Mouse (Mus musculus): ENCODE measurements around the gene Tbc1d22a.

Tbc1d22a gene

DNA sequence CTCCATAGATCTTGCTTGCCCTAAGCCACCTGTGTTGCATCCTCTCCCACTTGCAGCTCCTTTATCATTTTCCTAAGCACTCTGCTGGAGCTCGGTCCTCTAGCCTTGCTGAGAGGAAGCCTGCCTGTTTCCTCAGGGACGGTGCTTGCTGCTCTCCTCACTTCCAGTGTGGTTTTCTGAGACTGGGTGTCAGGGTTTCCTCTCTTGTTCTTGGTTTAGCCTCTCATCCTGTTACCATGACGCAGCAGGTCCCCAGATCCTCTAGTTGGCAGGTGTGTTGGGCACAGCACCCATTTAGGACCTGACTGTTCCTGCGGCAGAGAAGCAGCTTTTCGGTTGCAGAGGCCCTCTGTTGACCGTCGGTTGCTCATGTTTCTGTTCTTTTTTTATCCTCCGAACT lies 172.1 kb downstream of the Tbc1d22a start:
- in situ Hi-C loops (cut with MboI): no loop called here

DNA sequence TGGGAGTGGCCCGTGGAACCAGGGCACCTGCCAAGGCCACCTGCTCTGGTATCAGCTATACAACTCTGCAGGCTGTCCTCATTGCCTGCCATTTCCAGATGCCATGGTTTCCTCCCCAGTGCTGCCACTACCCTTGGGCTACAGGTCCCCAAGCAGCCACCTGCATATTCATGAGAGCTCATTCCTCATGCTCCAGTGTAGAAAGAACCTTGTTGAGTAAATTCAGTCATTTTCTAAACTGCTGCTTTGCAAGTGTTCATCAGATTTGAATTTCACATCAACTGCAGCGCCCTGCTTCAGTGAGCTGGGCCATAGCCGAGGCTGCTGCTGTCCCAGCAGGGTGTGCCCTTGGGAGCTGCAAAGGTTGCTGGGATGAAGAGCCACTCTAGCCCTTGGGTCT lies 174.3 kb downstream of the Tbc1d22a start:
- in situ Hi-C loops (cut with MboI): no loop called here

DNA sequence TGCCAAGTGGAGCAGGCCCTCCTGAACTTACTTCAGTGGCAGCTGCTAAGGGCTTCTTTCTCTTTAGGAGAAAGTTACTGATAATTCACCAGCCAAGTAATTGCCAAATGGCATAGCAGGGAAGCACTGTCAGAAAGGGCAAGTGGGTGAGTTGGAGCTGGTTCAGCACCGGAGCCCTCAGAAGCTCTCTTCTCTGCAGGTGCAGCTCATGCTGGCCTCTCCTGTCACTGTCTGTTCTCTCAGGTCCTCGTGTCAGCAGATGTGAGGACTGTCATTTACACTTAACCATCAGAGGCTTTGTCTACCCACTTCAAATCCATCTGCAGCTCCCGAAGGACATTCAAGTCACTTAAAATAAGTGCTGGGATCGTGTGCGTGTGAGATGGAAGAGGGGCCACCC lies 190.6 kb downstream of the Tbc1d22a start:
- in situ Hi-C loops (cut with MboI): no loop called here

DNA sequence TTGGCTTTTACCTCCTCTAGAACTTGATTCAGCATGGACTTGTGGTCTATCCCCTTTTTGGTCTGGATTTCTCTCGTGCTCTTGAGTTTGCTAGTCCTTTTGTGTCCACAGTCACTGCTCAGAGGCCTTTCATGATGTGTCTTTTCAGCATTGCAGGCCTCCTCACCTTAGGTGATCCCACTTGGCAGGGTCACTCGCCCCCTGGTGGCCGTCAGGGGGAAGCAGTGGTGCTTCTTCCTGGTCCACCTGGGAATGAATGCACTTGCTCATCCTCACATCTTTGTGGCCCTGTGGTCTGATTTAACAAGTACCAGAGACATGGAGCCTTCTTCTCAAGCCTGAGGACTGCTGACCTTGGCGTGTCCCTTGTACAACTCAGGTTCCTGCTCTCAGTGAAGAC lies 191.3 kb downstream of the Tbc1d22a start:
- in situ Hi-C loops (cut with MboI): no loop called here

DNA sequence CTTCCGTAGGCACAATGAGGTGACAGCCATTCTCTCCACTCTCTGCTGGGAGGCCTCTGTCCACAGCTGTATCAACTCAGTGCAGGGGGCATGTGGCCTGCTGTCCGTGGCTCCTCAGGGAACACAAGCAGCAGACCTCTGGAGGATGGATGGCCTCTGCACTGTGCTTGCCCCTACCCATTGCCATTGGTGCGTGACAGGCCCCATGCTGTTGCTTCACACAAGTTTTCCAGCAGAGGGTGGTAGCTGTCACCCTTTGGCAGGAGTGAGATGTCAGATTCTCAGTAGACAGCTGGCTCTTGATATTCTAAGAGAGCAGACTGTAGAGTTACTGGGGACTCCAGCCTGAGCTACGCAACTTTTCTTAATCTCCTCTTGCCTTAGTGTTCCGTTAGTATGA lies 195.1 kb downstream of the Tbc1d22a start:
- in situ Hi-C loops (cut with MboI): no loop called here

DNA sequence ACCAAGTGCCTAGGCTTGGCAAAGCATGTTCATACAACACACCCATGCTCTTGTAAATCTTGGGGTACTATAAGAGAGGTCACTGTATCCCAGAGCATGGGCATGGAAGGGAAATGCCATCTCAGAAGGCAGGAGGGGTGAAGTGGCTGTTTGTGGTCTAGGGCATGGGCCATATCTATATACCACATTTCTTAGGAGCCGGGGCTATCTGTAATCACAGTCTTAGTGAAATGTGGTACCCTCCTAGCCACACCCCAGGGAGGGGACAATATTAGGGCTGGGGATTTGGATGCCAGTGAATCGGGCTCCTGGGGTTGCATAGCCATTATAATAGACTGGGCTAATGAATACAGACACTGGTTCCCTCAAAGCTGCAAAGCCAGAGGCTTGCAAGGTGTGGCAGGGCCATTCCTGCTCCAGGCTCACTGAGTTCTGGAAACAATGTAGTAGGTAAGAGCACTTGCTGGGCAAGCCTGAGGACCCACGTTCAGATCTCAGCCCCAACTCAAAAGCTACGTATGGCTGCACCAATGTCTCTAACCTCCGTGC lies 197.3 kb downstream of the Tbc1d22a start:
- in situ Hi-C loops (cut with MboI): no loop called here

DNA sequence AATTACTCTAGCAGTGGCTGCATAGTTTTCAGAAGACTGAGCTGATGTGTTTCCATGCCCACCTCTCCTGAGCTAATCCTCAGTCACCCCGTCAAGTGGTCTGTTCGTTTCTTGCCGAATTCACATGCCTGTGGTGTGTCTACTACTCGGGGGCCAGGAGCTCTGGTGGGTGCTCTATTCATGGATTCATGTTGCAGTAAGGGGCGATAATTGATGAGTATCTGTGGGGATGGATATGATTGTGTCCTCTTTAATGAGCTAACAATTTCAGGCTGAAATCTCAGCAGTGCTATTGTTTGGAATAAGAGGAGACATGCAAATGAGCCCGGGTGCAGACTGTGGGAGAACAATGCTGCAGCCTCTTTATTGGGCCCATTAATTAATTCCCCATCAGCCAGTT lies 201.7 kb downstream of the Tbc1d22a start:
- in situ Hi-C loops (cut with MboI): no loop called here

DNA sequence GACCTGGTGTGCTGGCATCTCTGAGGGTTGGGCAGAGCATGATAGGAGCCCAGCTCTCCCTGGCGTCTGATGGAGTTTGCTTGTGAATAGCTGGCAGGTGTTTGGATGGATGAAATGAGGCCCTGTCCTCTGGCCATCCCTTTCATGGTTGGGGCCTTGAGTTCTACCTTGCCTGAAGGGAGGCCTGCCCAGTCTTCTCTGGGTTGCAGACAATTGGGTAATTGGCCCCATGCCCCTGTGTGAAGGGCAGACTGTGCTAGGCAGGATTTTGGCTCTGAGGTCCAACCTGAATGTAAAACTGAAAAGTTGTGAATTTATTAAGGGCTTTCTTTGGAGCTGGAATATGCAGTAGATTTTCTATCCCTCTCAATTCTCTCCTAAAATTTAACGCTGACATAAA lies 204.2 kb downstream of the Tbc1d22a start:
- in situ Hi-C loops (cut with MboI): no loop called here

DNA sequence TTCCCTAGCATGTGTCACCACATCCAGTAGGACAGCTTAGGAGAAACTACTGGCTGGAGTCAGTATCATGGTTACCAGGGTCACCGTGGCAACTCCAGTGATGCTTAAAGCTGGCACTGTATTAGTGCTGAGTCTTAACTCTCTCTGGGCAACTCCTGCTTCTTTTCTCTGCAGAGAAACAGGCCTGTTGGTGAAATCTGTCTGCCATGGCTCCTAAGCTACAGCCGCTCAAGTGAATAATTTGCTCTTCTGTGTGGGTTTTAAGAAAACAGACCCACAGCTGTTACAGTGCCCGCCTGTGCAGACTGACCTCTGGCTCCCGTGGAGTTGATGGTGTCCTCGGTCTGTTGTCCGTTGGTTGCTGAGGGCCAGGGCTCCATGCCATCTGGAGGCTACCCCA lies 205.4 kb downstream of the Tbc1d22a start:
- in situ Hi-C loops (cut with MboI): no loop called here

DNA sequence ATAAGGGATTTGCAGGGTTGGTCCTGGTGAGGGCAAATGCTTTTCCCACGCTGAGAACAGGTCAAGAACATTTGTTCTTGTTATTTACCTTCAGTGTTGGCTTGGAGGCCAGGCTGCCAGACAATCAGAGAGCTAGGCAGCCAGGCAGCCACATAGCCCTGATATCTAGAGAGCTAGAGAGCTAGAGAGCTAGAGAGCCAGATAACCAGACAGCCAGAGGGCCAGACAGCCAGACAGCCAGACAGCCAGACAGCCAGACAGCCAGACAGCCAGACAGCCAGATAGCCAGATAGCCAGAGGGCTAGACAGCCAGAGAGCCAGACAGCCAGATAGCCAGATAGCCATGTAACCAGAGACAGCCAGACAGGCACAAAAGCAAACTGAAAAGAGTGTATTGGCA lies 208.6 kb downstream of the Tbc1d22a start:
- in situ Hi-C loops (cut with MboI): no loop called here

DNA sequence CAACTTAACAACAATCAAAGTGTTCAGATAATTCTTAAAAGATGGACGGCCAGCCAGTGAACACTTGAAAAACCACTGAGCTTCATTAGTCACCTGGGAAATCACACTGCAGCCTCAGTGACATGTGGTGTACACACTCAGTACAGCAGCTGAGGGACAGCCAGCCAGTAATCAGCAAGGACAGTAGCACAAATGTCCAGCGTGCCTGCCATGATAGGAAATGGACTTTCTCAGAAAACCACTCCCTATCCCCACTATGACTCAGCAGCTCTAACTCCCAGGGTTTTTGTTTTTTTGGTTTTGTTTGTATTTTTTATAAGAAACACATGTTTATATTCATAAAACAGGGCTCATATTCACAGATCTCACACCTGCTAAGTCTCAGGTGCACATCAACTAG lies 209.6 kb downstream of the Tbc1d22a start:
- in situ Hi-C loops (cut with MboI): no loop called here

DNA sequence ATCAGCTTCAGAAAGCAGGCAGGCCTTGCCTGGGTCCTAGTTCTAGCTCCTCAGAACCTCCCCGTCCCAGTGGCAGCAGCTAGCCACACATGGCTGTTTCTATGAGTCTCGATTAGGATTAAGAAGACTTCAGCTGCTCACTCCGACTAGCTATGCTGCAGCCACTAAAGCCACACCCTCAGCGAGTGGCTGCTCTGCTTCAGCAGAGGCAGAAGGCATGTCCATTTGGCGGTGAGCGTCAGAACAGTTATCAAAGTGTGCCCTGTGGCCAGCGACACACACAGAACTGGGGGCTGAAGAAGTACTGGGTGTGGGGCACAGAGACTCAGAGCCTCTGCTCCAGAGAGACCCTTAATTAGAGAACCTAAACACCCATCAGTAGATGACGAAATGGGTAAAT lies 210.7 kb downstream of the Tbc1d22a start:
- in situ Hi-C loops (cut with MboI): no loop called here

DNA sequence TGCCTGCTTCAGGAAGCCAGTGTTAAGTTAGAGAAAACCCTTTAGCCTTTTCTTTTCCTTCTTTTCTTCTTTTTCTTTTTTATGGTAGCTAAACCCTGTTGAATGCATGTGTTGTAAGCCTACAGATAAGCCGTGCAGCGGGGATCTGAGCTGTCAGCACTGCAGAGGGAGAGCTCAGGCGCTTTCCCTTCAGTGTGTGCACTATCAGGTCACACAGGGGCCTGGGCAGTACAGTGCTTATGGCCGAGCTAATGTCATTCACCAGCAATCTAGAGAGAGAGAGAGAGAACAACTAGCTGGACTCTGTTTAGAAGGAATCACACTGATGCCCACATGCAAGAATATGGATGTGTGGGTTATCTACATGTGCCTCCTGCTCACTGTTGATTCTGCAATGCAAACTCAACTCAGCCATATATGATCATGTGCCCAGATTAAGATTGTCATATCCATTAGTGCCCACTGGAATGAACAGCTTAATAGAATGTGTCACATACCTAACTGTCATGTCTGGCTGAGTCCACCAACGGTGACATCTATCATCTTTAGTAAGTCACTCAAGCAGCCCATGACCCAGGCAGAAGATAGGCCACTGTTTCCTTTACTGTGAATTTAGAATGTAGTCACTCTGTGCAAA lies 212.2 kb downstream of the Tbc1d22a start:
- in situ Hi-C loops (cut with MboI): no loop called here

DNA sequence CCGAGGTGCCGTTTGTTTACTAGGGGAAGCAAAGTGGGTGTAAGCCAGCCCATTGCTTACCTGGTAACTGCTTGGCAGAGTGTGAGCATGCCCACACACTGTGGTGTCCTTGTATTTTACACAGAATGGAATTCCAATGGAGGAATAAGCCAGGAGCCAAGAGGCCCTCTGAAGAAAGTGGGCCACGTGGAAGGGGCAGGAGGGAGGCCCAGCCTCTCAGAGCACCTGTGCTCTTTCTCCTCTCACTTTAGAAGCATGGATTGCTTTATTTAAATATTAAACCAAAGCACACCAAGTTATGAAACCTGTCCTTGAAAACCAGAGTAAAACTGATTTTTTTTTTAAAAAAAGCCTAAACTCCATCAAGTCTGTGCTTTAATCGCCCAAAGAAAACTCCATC lies 213.2 kb downstream of the Tbc1d22a start:
- in situ Hi-C loops (cut with MboI): no loop called here

DNA sequence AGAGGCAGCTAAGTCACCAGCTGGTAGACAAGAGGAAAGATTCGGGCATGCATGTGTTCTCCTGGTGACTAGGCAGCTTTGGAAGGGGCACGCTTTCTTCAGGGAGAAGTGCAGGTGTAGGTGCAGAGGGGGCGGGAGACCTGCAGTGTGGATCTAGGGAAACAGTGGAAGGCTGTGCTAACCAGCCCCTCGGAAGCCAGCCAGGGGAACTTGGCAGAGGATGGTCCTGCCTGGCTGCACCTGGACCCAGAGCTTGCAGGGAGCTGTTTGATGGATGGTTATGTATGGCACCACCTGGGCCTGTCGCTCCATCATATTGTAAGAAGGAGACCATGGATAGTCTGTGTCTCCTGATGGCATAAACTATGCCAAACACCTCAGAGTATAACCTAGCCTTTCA lies 214.2 kb downstream of the Tbc1d22a start:
- in situ Hi-C loops (cut with MboI): no loop called here

DNA sequence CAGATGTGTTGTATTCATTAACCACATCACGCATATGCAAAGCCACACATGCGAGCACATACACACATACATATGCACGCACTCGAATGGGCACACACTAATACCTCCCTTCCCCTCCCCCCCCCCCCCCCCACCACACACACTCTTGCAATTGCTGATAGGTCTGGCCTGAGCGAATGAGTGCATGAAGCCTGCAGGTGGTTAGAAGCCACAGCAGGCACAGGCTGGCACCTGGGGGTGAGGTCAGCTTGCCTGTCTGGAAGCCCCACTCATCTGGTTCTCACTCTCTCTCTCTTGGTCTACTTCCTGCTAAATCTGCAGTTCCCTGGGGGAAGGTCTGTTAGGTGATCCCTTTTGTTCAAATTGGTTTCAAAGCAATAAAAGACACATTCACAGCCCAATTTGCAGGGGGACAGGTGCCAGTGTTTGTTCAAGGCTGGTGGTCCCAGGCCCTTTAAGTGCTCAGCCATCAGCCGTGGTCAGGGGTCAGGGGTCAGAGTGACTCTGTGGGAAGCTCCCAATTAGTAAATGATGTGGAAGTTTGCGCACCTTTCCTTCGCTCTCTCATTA lies 215.6 kb downstream of the Tbc1d22a start:
- in situ Hi-C loops (cut with MboI): no loop called here

DNA sequence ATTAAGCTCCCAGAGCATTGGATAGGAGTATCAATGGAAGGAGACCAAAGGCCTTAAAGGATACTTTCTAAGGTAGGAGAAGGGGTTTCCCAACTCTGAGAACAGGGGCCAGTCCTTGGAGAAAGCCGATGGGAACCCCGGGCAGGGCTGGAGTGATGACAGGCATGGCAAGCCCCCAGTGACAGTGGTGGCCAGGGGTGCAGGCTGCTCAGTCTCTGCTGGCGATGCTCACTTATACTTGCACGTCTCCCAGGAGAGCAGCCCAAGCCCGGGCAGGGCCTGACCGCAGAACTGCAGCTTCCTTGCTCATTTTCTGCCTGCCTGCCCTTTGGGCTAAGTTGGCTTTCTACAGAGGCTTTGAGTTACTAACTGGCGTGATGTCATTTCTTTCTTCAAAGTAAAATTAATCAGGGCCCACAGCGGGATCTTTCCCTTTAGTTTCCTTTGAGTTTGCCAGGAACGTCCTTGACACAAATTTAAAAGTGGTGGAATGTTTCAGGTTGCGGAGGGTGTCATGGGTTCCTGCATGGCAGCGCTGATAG lies 217.4 kb downstream of the Tbc1d22a start:
- in situ Hi-C loops (cut with MboI): no loop called here

DNA sequence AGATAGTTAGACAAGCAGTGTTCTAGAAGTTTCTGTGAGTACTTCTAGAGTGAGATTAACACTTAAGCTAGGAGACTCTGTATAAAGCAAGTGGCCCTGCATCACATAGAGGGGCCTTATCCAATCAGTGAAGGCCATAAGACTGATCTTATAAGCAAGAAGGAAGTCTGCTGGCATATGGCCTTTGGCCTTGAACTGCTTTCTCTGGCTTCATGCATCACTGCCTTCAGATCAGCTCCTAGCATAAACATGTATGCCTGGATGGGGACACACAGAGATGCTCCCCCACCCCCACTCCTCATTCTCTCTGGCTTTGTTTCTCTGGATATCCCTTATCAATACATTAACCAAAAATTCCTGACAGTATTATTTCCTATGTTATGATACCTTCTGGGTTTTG lies 218.5 kb downstream of the Tbc1d22a start:
- in situ Hi-C loops (cut with MboI): no loop called here

DNA sequence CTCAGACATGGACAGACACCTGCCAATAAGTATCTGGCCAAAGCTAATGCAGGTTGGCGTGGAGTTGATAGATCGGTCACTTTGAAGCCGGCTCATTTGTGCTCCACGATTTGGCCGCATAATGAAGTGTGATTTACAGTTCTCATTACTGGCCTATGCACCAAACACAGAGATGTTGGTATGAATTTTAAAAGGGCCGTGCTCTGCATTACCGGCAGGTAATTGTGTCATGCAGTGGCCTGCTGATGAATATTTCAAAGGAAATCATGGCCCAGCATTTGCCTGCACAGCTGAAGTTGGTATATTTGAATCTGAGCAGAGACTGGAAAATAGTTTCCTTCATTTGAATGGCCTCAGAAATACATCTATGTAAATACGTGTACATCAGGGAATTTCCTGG lies 219.1 kb downstream of the Tbc1d22a start:
- in situ Hi-C loops (cut with MboI): no loop called here

DNA sequence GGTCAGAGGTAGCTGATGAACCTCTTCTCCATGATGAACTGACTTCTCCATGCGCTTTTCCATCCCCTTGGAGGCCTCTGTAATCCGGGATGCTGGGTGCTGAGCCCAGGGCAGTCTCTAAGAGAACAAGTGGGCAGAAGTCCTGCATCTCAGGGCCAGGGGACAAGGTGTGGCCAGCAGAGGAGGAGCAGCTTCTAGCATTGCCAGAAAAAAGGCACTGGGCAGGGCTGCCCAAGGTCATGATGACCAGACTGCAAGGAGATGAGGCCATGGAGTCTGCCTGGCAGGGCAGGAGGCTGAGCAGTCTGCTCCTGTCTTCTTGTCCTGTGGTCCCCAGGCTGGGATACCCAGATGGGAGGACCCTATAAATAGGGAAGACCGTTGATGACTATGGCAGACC lies 220.0 kb downstream of the Tbc1d22a start:
- in situ Hi-C loops (cut with MboI): no loop called here

DNA sequence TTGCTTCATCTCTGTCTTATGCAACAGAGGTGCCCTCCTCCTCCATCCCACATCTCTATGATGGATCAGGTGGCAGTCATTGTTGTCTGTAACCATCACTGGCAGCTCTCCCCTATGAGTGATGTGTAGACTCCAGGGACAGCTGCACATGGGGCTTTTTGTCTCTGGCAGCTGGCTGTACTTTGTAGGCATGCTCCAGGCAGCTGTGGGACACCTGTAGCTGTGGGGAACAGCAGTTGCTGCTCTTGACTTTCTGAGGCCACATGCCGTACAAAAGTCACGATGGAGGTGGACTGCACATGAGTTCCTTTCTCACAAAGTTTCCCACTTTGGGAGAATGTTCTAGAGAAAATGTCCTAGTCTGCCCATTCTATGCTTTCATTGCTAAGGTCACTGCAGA lies 223.1 kb downstream of the Tbc1d22a start:
- in situ Hi-C loops (cut with MboI): no loop called here

DNA sequence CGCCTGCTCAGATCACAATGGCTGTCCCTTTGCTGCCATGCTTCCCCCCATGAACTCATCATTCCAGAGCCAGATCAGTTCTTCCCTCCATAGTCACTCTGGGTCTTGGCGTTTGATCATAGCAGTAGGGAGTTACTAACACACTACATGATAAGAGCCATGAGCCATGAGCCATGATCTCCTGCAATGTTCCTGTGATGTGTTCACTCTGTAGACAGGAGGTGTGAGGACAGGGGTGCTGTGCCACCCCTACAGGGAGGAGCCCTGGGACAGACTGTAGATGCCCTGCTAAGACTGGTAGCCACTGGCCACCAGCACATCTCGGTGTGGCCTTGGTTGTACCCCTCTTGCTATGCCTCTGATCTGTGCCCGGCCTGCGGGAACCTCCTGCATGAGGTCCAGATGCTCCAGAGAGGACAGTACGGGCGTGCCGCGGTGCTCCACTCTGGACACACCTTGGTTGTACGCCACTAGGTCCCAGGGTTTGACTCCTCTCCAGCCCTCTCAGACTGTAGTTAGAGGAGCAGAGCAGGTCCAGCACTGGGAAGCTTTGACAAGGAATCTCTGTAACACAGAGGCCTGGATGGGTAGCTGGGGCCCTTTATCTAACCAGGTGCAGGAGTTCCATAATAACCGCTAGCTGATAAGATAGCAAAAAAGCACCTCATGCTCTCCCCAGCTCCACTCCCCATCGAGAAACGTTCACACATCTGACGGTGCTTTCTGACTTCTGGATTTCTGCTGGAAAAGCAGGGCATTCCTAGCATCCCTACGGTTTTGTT lies 224.9 kb downstream of the Tbc1d22a start:
- in situ Hi-C loops (cut with MboI): no loop called here

DNA sequence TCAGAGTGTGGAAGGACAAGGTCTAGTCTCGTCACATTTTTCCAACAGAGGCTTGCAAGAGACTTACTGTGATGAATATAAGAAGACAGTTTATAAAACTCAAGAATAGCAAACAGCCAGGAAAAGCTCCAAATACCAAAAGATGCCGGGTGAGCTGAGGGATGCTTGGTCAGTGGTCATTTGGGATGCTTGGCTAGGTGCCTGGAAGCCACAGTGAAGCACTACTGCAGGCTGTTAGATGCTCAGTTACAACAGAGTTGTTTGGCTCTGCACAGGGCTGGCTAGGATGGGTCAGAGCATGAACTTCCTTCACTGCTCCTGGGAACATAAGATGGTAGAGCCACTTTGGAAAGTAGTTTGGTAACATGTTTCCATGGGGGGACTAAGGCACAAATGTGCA lies 230.0 kb downstream of the Tbc1d22a start:
- in situ Hi-C loops (cut with MboI): no loop called here

Data from mature B cell (primary cell).